Mouse (Mus musculus) kidney, embryonic 15.5 days (tissue): ENCODE results near the gene Lmx1a. TPM values are rescaled to one million over a fixed set of nuclear protein-coding genes. Genes with fewer than 3 reads are reported as not detected.

ENCODE experiments used
- ATAC-seq: fragments of 200-750 bp; cut with Nextera tagmentation; replicated peaks from 2 replicates; pipeline ENCODE4 v1.8.0; 2017; ENCODE audit warnings: moderate TSS enrichment; ENCODE audit not compliant: low FRiP score
- H3K27ac ChIP-seq: fragments of 300-500 bp; sonication (generic); 2 replicates; pipeline ENCODE4 v1.5.1; 2015; ENCODE audit warnings: mild to moderate bottlenecking, inconsistent platforms
- H3K27me3 ChIP-seq: fragments of 300-500 bp; sonication (generic); 2 replicates; pipeline ENCODE4 v1.6.1; 2015; ENCODE audit warnings: inconsistent platforms
- H3K36me3 ChIP-seq: fragments of 300-500 bp; sonication (generic); 2 replicates; pipeline ENCODE4 v1.6.1; 2015; ENCODE audit warnings: inconsistent platforms
- H3K4me1 ChIP-seq: fragments of 300-500 bp; sonication (generic); 2 replicates; pipeline ENCODE4 v1.6.1; 2015; ENCODE audit warnings: inconsistent platforms
- H3K4me2 ChIP-seq: fragments of 300-500 bp; sonication (generic); 2 replicates; pipeline ENCODE4 v1.6.1; 2015; ENCODE audit warnings: moderate library complexity, mild to moderate bottlenecking, inconsistent platforms
- H3K4me3 ChIP-seq: fragments of 300-500 bp; sonication (generic); replicated peaks from 2 replicates; pipeline ENCODE4 v1.5.1; 2015; ENCODE audit warnings: mild to moderate bottlenecking, inconsistent platforms
- H3K9ac ChIP-seq: fragments of 300-500 bp; sonication (generic); 2 replicates; pipeline ENCODE4 v1.6.1; 2015; ENCODE audit warnings: mild to moderate bottlenecking, inconsistent platforms
- H3K9me3 ChIP-seq: fragments of 300-500 bp; sonication (generic); replicated peaks from 2 replicates; pipeline ENCODE4 v1.6.1; 2016; ENCODE audit warnings: inconsistent platforms
- WGBS: fragments of 180-500 bp; shearing (Covaris S2); methylation state at CpG from one replicate; pipeline ENCODE4 v1.1.7; 2015; ENCODE audit warnings: mixed read lengths; 5-methylcytosine and 5-hydroxymethylcytosine counted together
- polyA plus RNA-seq: library from polyadenylated mRNA; unstranded; fragments of >200 nt; fragmentation: Nextera tagmentation; extraction: Ambion mirVana; gene quantifications from 2 replicates; pipeline ENCODE4 v1.2.1, GENCODE M21; 2015

Lmx1a gene
- polyA plus RNA-seq, 1 experiment from 2014 or later: 0.17 TPM

DNA sequence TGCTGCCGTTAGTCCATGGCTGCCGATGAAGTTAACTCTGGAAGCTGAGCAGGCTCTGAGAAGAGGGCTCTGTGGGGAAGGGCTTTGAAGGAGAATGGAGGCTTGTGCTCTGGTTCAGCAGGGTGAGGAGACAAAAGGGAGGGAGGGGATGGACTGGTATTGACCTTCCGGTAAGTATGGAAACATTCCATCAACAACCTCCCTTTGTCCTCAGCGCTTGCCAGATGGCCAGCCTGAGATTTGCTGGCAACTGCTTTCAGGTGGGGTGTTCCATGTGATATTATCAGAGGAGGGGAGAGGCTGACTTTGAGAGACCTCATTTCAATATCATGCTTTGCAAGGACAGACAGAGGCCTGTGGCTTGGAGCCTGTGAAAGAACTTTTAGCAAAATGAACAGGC is 165.8 kb downstream of the Lmx1a start:
- no peaks in the 10 kb centered on the region for H3K9me3 ChIP-seq
- H3K4me2 ChIP-seq: no peak overlapping the region
- 78% methylated on average over 4 of the region's 4 CpGs for WGBS
- no peak overlapping the region for H3K27ac ChIP-seq
- no peak overlapping the region for H3K9ac ChIP-seq
- no peak overlapping the region for H3K4me3 ChIP-seq
- no peaks in the 10 kb centered on the region for H3K27me3 ChIP-seq
- no peaks in the 10 kb centered on the region for H3K4me1 ChIP-seq
- H3K36me3 ChIP-seq: no peaks in the 10 kb centered on the region
- ATAC-seq: no peak

- no peak overlapping the region for H3K27ac ChIP-seq
- H3K4me1 ChIP-seq: peaks cover 8% of the 10 kb centered on the region
- 68% methylated on average over 1 of the region's 1 CpGs for WGBS
- no peak overlapping the region for H3K4me3 ChIP-seq
- ATAC-seq: no peak; the same call in 1 of the 2 replicates
- H3K36me3 ChIP-seq: no peaks in the 10 kb centered on the region
- no peak overlapping the region for H3K4me2 ChIP-seq
- no peak overlapping the region for H3K9ac ChIP-seq
- no peaks in the 10 kb centered on the region for H3K27me3 ChIP-seq
- H3K9me3 ChIP-seq: no peaks in the 10 kb centered on the region
These were observed 183.0 kb downstream of the Lmx1a start for GRCm38 (mm10) chr1:167872028-167872427.

DNA sequence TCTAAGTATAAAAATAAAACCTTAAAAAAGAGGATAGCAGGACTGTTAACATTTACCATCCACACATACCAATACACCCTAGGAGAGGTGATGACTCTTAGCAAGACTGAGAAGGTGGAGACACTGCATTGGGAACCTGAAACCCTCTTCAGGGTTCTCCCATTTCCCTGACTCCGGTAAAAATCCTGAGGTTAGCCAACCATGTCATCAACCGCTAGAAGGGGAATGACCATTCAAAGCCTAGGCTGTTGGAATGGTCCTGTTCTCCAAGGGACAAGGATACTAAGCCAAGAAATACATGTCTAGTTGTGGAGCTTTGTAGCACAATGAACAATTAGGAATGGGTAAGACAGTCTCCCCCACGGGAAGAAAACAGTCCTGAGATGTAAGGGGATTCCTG is 185.1 kb downstream of the Lmx1a start:
- no peaks in the 10 kb centered on the region for H3K9me3 ChIP-seq
- no peak for ATAC-seq
- no peaks in the 10 kb centered on the region for H3K27me3 ChIP-seq
- no peak overlapping the region for H3K27ac ChIP-seq
- H3K36me3 ChIP-seq: no peaks in the 10 kb centered on the region
- no peak overlapping the region for H3K9ac ChIP-seq
- peaks cover 8% of the 10 kb centered on the region for H3K4me1 ChIP-seq
- WGBS: 27% methylated on average over 3 of the region's 3 CpGs
- H3K4me3 ChIP-seq: no peak overlapping the region
- H3K4me2 ChIP-seq: no peak overlapping the region

- 49% methylated on average over 4 of the region's 4 CpGs for WGBS
- no peak for ATAC-seq
- Histone ChIP-seq H3K27me3 (no peaks in the 10 kb centered on the region), H3K9ac (no peak overlapping the region), H3K9me3 (no peaks in the 10 kb centered on the region), H3K4me3 (no peak overlapping the region), H3K36me3 (no peaks in the 10 kb centered on the region), H3K4me2 (no peak overlapping the region), H3K4me1 (peaks cover 8% of the 10 kb centered on the region), H3K27ac (no peak overlapping the region)
These were observed 188.9 kb downstream of the Lmx1a start for GRCm38 (mm10) chr1:167877931-167878330.

GRCm38 (mm10) chr1:167878354-167878753 is 189.3 kb downstream of the Lmx1a start:
- H3K27ac ChIP-seq: no peak overlapping the region
- no peak overlapping the region for H3K4me2 ChIP-seq
- no peaks in the 10 kb centered on the region for H3K36me3 ChIP-seq
- no peak overlapping the region for H3K9ac ChIP-seq
- H3K4me3 ChIP-seq: no peak overlapping the region
- H3K27me3 ChIP-seq: no peaks in the 10 kb centered on the region
- WGBS: 74% methylated on average over 11 of the region's 11 CpGs
- no peak for ATAC-seq
- no peaks in the 10 kb centered on the region for H3K9me3 ChIP-seq
- H3K4me1 ChIP-seq: peaks cover 8% of the 10 kb centered on the region

DNA sequence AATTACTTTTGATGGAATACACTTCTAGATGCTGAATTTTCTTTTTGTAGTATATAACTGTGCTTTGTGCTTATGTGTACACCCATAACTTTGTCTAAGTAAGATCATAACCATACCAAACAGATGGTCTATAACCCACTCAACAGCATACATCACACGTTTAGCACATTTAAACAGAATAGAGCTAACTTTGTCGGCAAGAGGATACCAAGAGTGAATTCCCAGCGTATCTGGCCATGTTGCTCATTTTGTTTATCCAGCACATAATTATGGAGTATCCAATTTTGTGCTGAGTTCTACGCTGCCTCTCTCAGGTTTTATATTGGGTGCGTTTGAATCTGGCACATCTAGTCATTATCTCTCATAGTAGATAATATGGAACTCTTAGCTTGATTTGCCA is 196.7 kb downstream of the Lmx1a start:
- Histone ChIP-seq H3K9me3 (no peaks in the 10 kb centered on the region), H3K4me3 (no peak overlapping the region), H3K36me3 (no peaks in the 10 kb centered on the region), H3K4me1 (no peaks in the 10 kb centered on the region), H3K9ac (no peak overlapping the region), H3K27ac (no peak overlapping the region), H3K27me3 (peaks cover 15% of the 10 kb centered on the region), H3K4me2 (no peak overlapping the region)
- ATAC-seq: no peak
- WGBS: 90% methylated on average over 5 of the region's 5 CpGs

- H3K9ac ChIP-seq: no peak overlapping the region
- no peak overlapping the region for H3K27ac ChIP-seq
- H3K36me3 ChIP-seq: no peaks in the 10 kb centered on the region
- peak overlapping the region; percentile 48 for H3K4me2 ChIP-seq
- 73% methylated on average over 5 of the region's 5 CpGs for WGBS
- H3K27me3 ChIP-seq: peaks cover 19% of the 10 kb centered on the region
- H3K4me3 ChIP-seq: no peak overlapping the region
- no peaks in the 10 kb centered on the region for H3K9me3 ChIP-seq
- ATAC-seq: no peak
- H3K4me1 ChIP-seq: no peaks in the 10 kb centered on the region
These were observed 199.1 kb downstream of the Lmx1a start for GRCm38 (mm10) chr1:167888120-167888519.

DNA sequence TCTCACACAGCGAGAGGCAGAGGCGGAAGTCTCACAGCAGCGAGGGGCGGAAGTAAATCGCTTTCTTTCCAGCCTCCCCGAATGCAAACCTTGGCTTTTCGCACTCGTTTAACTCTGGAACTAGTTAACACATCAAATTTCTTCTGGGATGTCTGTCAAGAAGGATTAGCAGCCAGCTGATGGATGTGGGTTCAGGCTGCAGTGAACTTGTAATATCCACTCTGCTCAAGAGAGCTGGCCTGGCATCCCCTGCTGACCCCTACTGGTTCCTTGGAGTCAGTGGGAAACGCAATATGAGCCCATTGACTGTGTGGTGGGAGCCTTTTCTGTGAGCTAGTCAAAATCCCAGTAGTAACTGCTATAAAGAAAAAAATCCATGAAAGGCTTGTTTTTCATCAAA is 199.8 kb downstream of the Lmx1a start:
- Histone ChIP-seq H3K9me3 (no peaks in the 10 kb centered on the region), H3K9ac (no peak overlapping the region), H3K36me3 (no peaks in the 10 kb centered on the region), H3K27ac (no peak overlapping the region), H3K27me3 (peaks cover 19% of the 10 kb centered on the region), H3K4me1 (no peaks in the 10 kb centered on the region), H3K4me2 (peak overlapping the region; percentile 48), H3K4me3 (peak overlapping the region; percentile 23)
- WGBS: 25% methylated on average over 9 of the region's 9 CpGs
- ATAC-seq: 0 out of 2 replicates have a peak, but pooled peaks have one; percentile 46

- 0 out of 2 replicates have a peak, but pooled peaks have one; percentile 67 for ATAC-seq
- H3K4me3 ChIP-seq: no peak overlapping the region
- H3K4me1 ChIP-seq: no peaks in the 10 kb centered on the region
These were observed 207.2 kb downstream of the Lmx1a start for GRCm38 (mm10) chr1:167896234-167896633.

More at GRCm38 (mm10) chr1:167896234-167896633, 207.2 kb downstream of the Lmx1a start:
- Histone ChIP-seq H3K9ac (no peak overlapping the region), H3K9me3 (no peaks in the 10 kb centered on the region), H3K27ac (no peak overlapping the region), H3K4me2 (no peak overlapping the region), H3K27me3 (0 out of 2 replicates have a peak, but pooled peaks cover 10% of the 10 kb centered on the region), H3K36me3 (no peaks in the 10 kb centered on the region)
- WGBS: 37% methylated on average over 7 of the region's 7 CpGs

Other genes starting within 250 kb of the Lmx1a start
- gene Lrrc52, start 222.5 kb upstream of the Lmx1a start, polyA plus RNA-seq: not detected in 2 replicates
- gene Rxrg, start 90.9 kb upstream of the Lmx1a start, polyA plus RNA-seq: 2.3 and 2.8 TPM in 2 replicates